Mouse (Mus musculus) adrenal gland, postnatal 14 days (tissue): ENCODE measurements at regions not wholly inside any gene's neighbourhood (a gene's known extent, or its start where the extent isn't known, plus 50 kb on each side); places are given as distances from the start of the nearest gene placed in this dataset.
"Not testable (repeated sequence)": the region's sequence is repeated elsewhere in the genome, so short reads cannot be mapped to it uniquely, and the experiment has no call there.

Experiments
- DNase-seq: peaks from one replicate; pipeline ENCODE4 v3.0.0; 2021; ENCODE audit warnings: mixed read lengths

- DNase-seq = no peak
These were observed 175.9 kb upstream of the Afdn start for GRCm38 (mm10) chr17:13584394-13584793.

GRCm38 (mm10) chr17:13590240-13590837, 170.0 kb upstream of the Afdn start:
- not testable (repeated sequence) for DNase-seq
